Mouse (Mus musculus) limb, embryonic 10.5 days (tissue): ENCODE data around the gene Aifm2. TPM values are rescaled to one million over a fixed set of nuclear protein-coding genes. Genes with fewer than 3 reads are reported as not detected.

Source experiments
- DNase-seq: peaks from one replicate; pipeline ENCODE4 v3.0.0-alpha.2; 2017; ENCODE audit warnings: low spot score
- H3K27ac ChIP-seq: fragments of 300-500 bp; sonication (generic); 2 replicates; pipeline ENCODE4 v1.5.1; 2016; ENCODE audit warnings: mild to moderate bottlenecking
- H3K27me3 ChIP-seq: fragments of 300-500 bp; sonication (generic); 2 replicates; pipeline ENCODE4 v1.6.1; 2016; ENCODE audit warnings: low read depth, mild to moderate bottlenecking; ENCODE audit not compliant: poor library complexity, severe bottlenecking
- H3K36me3 ChIP-seq: fragments of 300-500 bp; sonication (generic); 2 replicates; pipeline ENCODE4 v1.6.1; 2016; ENCODE audit warnings: mild to moderate bottlenecking, moderate library complexity
- H3K4me1 ChIP-seq: fragments of 300-500 bp; sonication (generic); 2 replicates; pipeline ENCODE4 v1.6.1; 2016
- H3K4me3 ChIP-seq: fragments of 300-500 bp; sonication (generic); 2 replicates; pipeline ENCODE4 v1.5.1; 2016; ENCODE audit warnings: mild to moderate bottlenecking, moderate library complexity
- H3K9me3 ChIP-seq: fragments of 300-500 bp; sonication (generic); replicated peaks from 2 replicates; pipeline ENCODE4 v1.6.1; 2016; ENCODE audit warnings: mild to moderate bottlenecking
- WGBS: fragments of 180-500 bp; shearing (Covaris S2); methylation state at CpG from one replicate; pipeline ENCODE4 v1.1.7; 2016; 5-methylcytosine and 5-hydroxymethylcytosine counted together
- polyA plus RNA-seq: library from polyadenylated mRNA; unstranded; fragments of >200 nt; fragmentation: Nextera tagmentation; extraction: Ambion mirVana; gene quantifications from 2 replicates; pipeline ENCODE4 v1.2.1, GENCODE M21; 2016

Aifm2 gene
- polyA plus RNA-seq, 1 experiment from 2014 or later: 11.3 TPM

DNA sequence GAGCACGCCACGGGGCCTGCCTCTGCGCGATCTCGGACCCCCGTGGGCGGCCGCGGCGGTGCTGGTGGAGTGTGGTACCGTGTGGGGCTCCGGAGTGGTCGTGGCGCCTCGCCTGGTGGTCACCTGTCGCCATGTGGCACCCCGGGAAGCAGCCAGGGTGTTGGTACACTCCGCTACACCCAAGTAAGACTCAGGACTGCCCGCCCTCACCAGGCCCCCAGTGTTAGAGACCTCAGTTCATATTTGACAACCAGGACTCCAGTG is 18.6 kb upstream of the Aifm2 start:
- peak overlapping the region; percentile 97 for H3K4me3 ChIP-seq
- 13% methylated on average over 19 of the region's 19 CpGs for WGBS
- H3K27ac ChIP-seq: peak overlapping the region; percentile 82

GRCm38 (mm10) chr10:61697028-61697427 is 18.0 kb upstream of the Aifm2 start:
- Histone ChIP-seq H3K27me3 (no peaks in the 10 kb centered on the region), H3K36me3 (peaks cover 62% of the 10 kb centered on the region), H3K4me1 (peaks cover 26% of the 10 kb centered on the region), H3K9me3 (no peaks in the 10 kb centered on the region), H3K27ac (no peak overlapping the region), H3K4me3 (peak overlapping the region; percentile 97)
- no peak for DNase-seq
- WGBS: 88% methylated on average over 2 of the region's 2 CpGs

More for the DNA sequence above, 18.6 kb upstream of the Aifm2 start:
- H3K36me3 ChIP-seq: peaks cover 62% of the 10 kb centered on the region
- no peak for DNase-seq
- H3K27me3 ChIP-seq: no peaks in the 10 kb centered on the region
- H3K4me1 ChIP-seq: peaks cover 26% of the 10 kb centered on the region
- H3K9me3 ChIP-seq: no peaks in the 10 kb centered on the region

GRCm38 (mm10) chr10:61704663-61705062 is 10.4 kb upstream of the Aifm2 start:
- Histone ChIP-seq H3K4me3 (no peak overlapping the region), H3K9me3 (no peaks in the 10 kb centered on the region), H3K4me1 (no peaks in the 10 kb centered on the region), H3K36me3 (peaks cover 45% of the 10 kb centered on the region), H3K27me3 (no peaks in the 10 kb centered on the region), H3K27ac (no peak overlapping the region)
- no peak for DNase-seq
- WGBS: 79% methylated on average over 4 of the region's 4 CpGs

DNA sequence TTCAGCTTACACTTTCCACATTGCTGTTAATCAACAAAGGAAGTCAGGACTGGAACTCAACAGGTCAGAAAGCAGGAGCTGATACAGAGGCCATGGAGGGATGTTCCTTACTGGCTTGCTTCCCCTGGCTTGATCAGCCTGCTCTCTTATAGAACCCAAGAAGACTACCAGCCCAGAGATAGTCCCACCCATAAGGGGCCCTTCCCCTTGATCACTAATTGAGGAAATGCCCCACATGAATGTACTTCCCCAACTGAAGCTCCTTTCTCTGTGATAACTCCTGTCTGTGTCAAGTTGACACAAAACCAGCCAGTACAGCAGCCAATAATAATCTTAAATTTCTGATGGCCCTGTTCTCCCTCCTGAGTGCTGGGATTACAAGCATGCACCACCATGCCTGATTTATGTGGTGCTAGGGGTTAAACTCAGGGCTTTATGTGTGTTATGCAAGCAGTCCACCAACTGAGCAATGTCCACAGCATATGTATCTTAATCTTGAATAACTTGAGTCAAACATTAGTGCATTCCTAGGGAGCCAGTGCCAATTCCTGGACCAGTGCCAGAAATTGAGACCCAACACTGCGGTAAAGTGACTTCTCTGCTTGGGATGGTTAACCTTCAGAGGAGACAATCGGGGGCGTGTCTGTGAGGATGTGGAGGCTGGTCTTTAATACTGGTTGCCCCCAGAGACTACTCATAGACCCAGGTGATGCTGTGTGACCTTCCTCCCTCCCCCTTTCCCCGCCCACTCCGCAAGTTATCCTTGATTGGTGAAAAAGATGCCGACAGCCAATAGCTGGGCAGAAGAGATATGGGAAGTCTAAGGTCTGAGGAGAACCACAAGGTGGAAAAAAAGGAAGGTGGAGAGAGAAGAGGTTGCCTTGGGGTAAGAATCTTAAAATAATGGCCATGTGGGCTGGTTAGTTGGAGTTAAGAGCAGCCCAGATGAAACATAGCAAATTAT is 8.4 kb upstream of the Aifm2 start:
- no peak for DNase-seq

GRCm38 (mm10) chr10:61713601-61714000 is 1.5 kb upstream of the Aifm2 start:
- Histone ChIP-seq H3K27ac (no peak overlapping the region), H3K9me3 (no peaks in the 10 kb centered on the region), H3K4me1 (peaks cover 17% of the 10 kb centered on the region), H3K4me3 (no peak overlapping the region), H3K27me3 (peaks cover 17% of the 10 kb centered on the region; the same call in 1 of the 2 replicates), H3K36me3 (no peaks in the 10 kb centered on the region)
- DNase-seq: no peak
- WGBS: 74% methylated on average over 3 of the region's 3 CpGs

More for the DNA sequence above, 8.4 kb upstream of the Aifm2 start:
- H3K27ac ChIP-seq: no peak overlapping the region
- H3K9me3 ChIP-seq: no peaks in the 10 kb centered on the region
- WGBS: 74% methylated on average over 6 of the region's 6 CpGs
- no peaks in the 10 kb centered on the region for H3K27me3 ChIP-seq
- H3K4me3 ChIP-seq: no peak overlapping the region
- peaks cover 30% of the 10 kb centered on the region for H3K36me3 ChIP-seq
- no peaks in the 10 kb centered on the region for H3K4me1 ChIP-seq

GRCm38 (mm10) chr10:61714146-61714545 is 917 bp upstream of the Aifm2 start:
- Histone ChIP-seq H3K9me3 (no peaks in the 10 kb centered on the region), H3K36me3 (no peaks in the 10 kb centered on the region), H3K27me3 (peaks cover 17% of the 10 kb centered on the region; the same call in 1 of the 2 replicates), H3K4me3 (no peak overlapping the region), H3K27ac (no peak overlapping the region), H3K4me1 (peaks cover 17% of the 10 kb centered on the region)
- WGBS: 91% methylated on average over 4 of the region's 4 CpGs
- no peak for DNase-seq

DNA sequence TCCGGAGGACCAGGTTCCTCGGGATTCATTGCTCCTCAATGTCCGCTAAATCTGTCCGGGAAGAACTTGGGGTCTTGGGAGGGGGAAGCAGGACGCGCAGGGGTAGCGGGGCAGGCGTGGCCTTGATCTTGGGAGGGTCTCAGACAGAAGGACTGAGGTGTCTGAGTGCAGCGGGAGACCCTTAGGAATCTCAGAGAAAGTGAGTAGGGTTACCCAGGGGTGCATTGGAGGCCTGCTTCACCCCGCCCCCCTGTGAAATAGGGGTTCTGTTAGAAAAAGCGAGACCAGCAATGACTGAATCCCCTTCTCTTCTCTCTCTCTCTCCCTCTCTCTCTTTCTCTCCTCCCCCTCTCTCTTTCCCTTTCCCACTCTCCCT is 387 bp downstream of the Aifm2 start:
- WGBS: 3% methylated on average over 11 of the region's 11 CpGs
- no peaks in the 10 kb centered on the region for H3K36me3 ChIP-seq
- peak overlapping the region; percentile 67 for H3K4me3 ChIP-seq
- H3K27ac ChIP-seq: peak overlapping the region; percentile 64
- no peaks in the 10 kb centered on the region for H3K9me3 ChIP-seq
- H3K27me3 ChIP-seq: peaks cover 17% of the 10 kb centered on the region; the same call in 1 of the 2 replicates
- H3K4me1 ChIP-seq: peaks cover 17% of the 10 kb centered on the region
- DNase-seq: no peak

DNA sequence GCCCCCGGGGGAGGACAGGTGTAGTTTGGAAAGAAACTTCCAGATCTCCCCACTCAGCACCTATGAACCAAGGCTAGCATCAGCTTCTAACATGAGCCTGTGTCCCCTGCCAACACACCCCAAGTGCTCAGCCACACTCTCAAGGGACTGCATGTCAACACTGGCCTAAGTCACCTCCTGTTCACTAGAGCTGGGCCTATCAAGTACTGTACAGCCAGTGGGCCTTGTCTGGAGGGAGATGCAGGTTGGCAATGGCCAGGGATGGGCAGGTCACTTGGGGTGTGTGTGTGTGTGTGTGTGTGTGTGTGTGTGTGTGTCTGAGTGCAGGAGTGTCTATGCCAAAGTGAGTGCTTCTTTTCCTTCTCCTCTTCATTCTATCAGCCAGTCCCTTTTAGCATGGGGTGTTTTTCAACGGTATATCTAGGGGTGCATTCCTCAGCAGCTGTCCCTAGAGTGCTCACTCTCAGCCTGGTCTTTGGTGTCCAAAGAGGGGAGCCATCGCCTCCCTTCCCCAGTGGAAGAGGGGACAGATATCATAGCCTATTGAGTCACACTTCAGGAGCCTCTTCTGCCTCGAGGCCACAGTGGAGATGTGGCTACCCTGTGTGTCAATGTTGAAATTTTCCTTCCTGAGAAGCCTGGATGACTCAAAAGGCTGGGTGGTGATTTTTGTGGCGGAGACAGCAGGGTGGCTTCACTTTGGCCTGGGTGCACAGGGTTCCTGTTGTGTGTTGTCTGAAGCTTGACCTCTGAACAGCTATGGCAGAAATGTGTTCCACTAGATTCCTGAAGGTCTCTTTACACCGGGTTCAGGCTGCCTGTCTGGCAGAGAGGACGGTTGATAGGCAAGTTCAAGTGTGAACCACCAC is 1.2 kb downstream of the Aifm2 start:
- Histone ChIP-seq H3K4me3 (peak overlapping the region; percentile 67; the same call in 1 of the 2 replicates), H3K4me1 (peaks cover 17% of the 10 kb centered on the region), H3K27me3 (peaks cover 17% of the 10 kb centered on the region; the same call in 1 of the 2 replicates), H3K27ac (no peak overlapping the region), H3K9me3 (no peaks in the 10 kb centered on the region), H3K36me3 (no peaks in the 10 kb centered on the region)
- WGBS: 78% methylated on average over 7 of the region's 7 CpGs
- no peak for DNase-seq

- 90% methylated on average over 12 of the region's 12 CpGs for WGBS
- Histone ChIP-seq H3K4me1 (peaks cover 17% of the 10 kb centered on the region), H3K9me3 (no peaks in the 10 kb centered on the region), H3K27ac (no peak overlapping the region), H3K27me3 (peaks cover 17% of the 10 kb centered on the region; the same call in 1 of the 2 replicates), H3K36me3 (no peaks in the 10 kb centered on the region), H3K4me3 (no peak overlapping the region)
- DNase-seq: no peak
These were observed 2.6 kb downstream of the Aifm2 start for GRCm38 (mm10) chr10:61717406-61718296.

DNA sequence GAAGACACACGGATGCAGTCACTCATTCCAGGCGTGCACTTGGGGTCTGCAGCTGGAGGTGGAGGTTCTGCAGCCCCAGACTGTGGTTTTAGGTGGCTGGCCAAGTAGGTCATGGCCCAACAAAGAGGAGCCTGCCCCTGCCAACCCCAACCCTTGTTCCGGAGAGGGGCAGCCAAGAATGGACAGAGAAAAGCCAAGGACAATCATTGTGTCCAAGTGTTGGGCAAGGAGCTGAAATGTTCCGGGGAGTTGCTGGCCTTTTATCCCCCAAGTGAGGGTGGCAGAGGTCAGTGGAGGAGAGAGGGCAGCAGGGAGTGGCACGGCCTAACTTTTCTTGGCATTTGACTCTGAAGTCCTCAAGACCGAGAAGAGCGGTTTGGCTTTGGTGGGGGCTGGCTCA is 5.3 kb downstream of the Aifm2 start:
- DNase-seq: no peak
- Histone ChIP-seq H3K4me3 (no peak overlapping the region), H3K27ac (0 out of 2 replicates have a peak overlapping the region, but pooled peaks have one; percentile 12), H3K27me3 (peaks cover 16% of the 10 kb centered on the region; the same call in 1 of the 2 replicates), H3K36me3 (no peaks in the 10 kb centered on the region), H3K9me3 (no peaks in the 10 kb centered on the region), H3K4me1 (peaks cover 8% of the 10 kb centered on the region)
- 88% methylated on average over 7 of the region's 7 CpGs for WGBS

DNA sequence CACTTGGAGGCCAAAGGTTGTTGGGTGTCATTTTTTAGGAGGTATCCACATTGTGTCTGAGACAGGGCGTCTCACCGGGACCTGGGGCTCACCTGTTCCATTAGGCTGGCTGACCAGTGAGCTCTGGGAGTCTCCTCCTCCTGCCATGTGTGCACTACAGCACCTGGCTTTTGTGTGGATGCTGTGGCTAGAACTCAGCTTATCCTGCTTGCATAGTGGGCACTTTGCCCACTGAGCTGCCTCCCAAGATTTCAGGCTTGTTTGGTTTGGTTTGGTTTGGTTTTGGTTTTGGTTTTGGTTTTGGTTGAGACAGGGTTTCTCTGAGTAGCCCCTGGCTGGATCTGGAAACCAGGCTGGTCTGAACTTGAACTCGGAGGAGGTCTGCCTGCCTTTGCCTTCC is 7.2 kb downstream of the Aifm2 start:
- DNase-seq: no peak
- no peaks in the 10 kb centered on the region for H3K9me3 ChIP-seq
- 81% methylated on average over 3 of the region's 3 CpGs for WGBS

DNA sequence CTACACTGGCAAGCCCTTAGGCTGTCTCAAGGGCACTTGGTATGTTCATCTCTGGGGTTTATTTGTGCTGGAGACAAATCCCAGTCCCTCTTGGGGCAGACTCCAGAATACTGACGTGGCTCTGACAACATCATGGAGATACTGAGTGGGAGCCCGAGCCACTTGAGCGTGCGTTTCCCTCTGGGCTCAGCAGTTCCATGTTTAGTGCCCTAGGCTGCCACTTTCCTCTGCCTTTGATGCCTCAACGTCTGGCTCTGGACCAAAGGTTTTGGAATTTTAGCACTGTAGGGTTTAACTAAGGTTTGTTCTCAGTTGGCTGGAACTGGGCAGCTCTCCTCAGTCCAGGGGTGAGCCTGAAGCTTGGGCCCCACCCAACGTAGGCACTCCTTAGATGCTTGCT is 8.2 kb downstream of the Aifm2 start:
- no peak for DNase-seq
- Histone ChIP-seq H3K9me3 (no peaks in the 10 kb centered on the region), H3K27me3 (peaks cover under 1% of the 10 kb centered on the region; the same call in 1 of the 2 replicates), H3K4me1 (no peaks in the 10 kb centered on the region), H3K36me3 (no peaks in the 10 kb centered on the region), H3K4me3 (no peak overlapping the region), H3K27ac (no peak overlapping the region)
- WGBS: 75% methylated on average over 6 of the region's 6 CpGs

More for the DNA sequence above, 7.2 kb downstream of the Aifm2 start:
- Histone ChIP-seq H3K36me3 (no peaks in the 10 kb centered on the region), H3K4me3 (no peak overlapping the region), H3K27me3 (no peaks in the 10 kb centered on the region), H3K27ac (no peak overlapping the region), H3K4me1 (no peaks in the 10 kb centered on the region)
